ENCODE assay signal across 1 mouse cellular context in genomic region chr11:97189645-97190044, GRCm38 (mm10).
TF ChIP-seq lines count a peak whose summit lies in the region.

No protein-coding gene starts in this region.

TF ChIP-seq in MEL, 35 proteins besides CTCF, POLR2A, EP300 and RAD21:
- TF ChIP-seq MYC (IDR thresholded peaks at IDR 0.05; ENCODE audit: low read depth, low read length) (peak; percentile 69; the same call in 1 of the 2 replicates), SIN3A (IDR thresholded peaks at IDR 0.05; ENCODE audit: low read length) (peak; percentile 46; the same call in 1 of the 2 replicates), MAX (IDR thresholded peaks at IDR 0.05; ENCODE audit: low read length) (peak; percentile 23; the same call in 1 of the 2 replicates)
